Mouse (Mus musculus): ENCODE data around the gene Mettl24. TPM values are rescaled to one million over a fixed set of nuclear protein-coding genes. Genes with fewer than 3 reads are reported as not detected.

Mettl24 gene
- polyA plus RNA-seq, 1 experiment from 2014 or later = 3.5 TPM

GRCm38 (mm10) chr10:40763084-40763720 lies 80.1 kb downstream of the Mettl24 start:
- H3K4me1 ChIP-seq (ENCODE audit: insufficient read depth) = no peaks in the 10 kb centered on the region
- no peak for TF ChIP-seq CTCF (IDR thresholded peaks at IDR 0.05; ENCODE audit: low read depth)
- H3K27ac ChIP-seq (ENCODE audit: low read depth) = no peak overlapping the region
- DNase-seq (no peak), ATAC-seq (ENCODE audit: insufficient read depth) (no peak)
- H3K9ac ChIP-seq = no peak overlapping the region
- WGBS = 83% methylated on average over 5 of the region's 5 CpGs
- no peak overlapping the region for H3K4me3 ChIP-seq (ENCODE audit: low read depth, low read length)
- no peak overlapping the region for H3K4me2 ChIP-seq
- no peaks in the 10 kb centered on the region for H3K36me3 ChIP-seq (ENCODE audit: insufficient read depth)
- H3K27me3 ChIP-seq (ENCODE audit: insufficient read depth, low read length) = no peaks in the 10 kb centered on the region
- H3K9me3 ChIP-seq (ENCODE audit: low read depth, low read length) = no peaks in the 10 kb centered on the region

GRCm38 (mm10) chr10:40772266-40772665 lies 89.2 kb downstream of the Mettl24 start:
- no peaks in the 10 kb centered on the region for H3K36me3 ChIP-seq (ENCODE audit: insufficient read depth)
- H3K27me3 ChIP-seq (ENCODE audit: insufficient read depth, low read length) = no peaks in the 10 kb centered on the region
- no peaks in the 10 kb centered on the region for H3K9me3 ChIP-seq (ENCODE audit: low read depth, low read length)
- no peak for DNase-seq
- no peaks in the 10 kb centered on the region for H3K4me1 ChIP-seq (ENCODE audit: insufficient read depth)
- no peak overlapping the region for H3K4me2 ChIP-seq
- 61% methylated on average over 4 of the region's 4 CpGs for WGBS
- H3K9ac ChIP-seq = no peak overlapping the region
- no peak for TF ChIP-seq CTCF (IDR thresholded peaks at IDR 0.05; ENCODE audit: low read depth)
- no peak overlapping the region for H3K4me3 ChIP-seq (ENCODE audit: low read depth, low read length)
- H3K27ac ChIP-seq (ENCODE audit: low read depth) = no peak overlapping the region
- ATAC-seq (ENCODE audit: insufficient read depth) = no peak

- 49% methylated on average over 11 of the region's 11 CpGs for whole genome bisulfite sequencing
- Histone ChIP-seq H3K9ac (no peak overlapping the region), H3K4me2 (no peak overlapping the region), H3K4me1 (ENCODE audit: insufficient read depth) (no peaks in the 10 kb centered on the region), H3K27ac (ENCODE audit: low read depth) (no peak overlapping the region), H3K9me3 (ENCODE audit: low read depth, low read length) (no peaks in the 10 kb centered on the region), H3K4me3 (ENCODE audit: low read depth, low read length) (no peak overlapping the region), H3K27me3 (ENCODE audit: insufficient read depth, low read length) (no peaks in the 10 kb centered on the region), H3K36me3 (ENCODE audit: insufficient read depth) (no peaks in the 10 kb centered on the region)
- ATAC-seq (ENCODE audit: insufficient read depth) (no peak), DNase-seq (no peak)
- TF ChIP-seq CTCF (IDR thresholded peaks at IDR 0.05; ENCODE audit: low read depth) = no peak
Measured at GRCm38 (mm10) chr10:40775151-40775550, 92.1 kb downstream of the Mettl24 start.

GRCm38 (mm10) chr10:40775655-40776054 lies 92.6 kb downstream of the Mettl24 start:
- Histone ChIP-seq H3K4me1 (ENCODE audit: insufficient read depth) (no peaks in the 10 kb centered on the region), H3K27ac (ENCODE audit: low read depth) (no peak overlapping the region), H3K4me2 (no peak overlapping the region), H3K4me3 (ENCODE audit: low read depth, low read length) (no peak overlapping the region), H3K9ac (no peak overlapping the region), H3K9me3 (ENCODE audit: low read depth, low read length) (no peaks in the 10 kb centered on the region), H3K36me3 (ENCODE audit: insufficient read depth) (no peaks in the 10 kb centered on the region), H3K27me3 (ENCODE audit: insufficient read depth, low read length) (no peaks in the 10 kb centered on the region)
- no peak for TF ChIP-seq CTCF (IDR thresholded peaks at IDR 0.05; ENCODE audit: low read depth)
- ATAC-seq (ENCODE audit: insufficient read depth) (no peak), DNase-seq (no peak)
- 91% methylated on average over 4 of the region's 4 CpGs for WGBS

- no peak for TF ChIP-seq CTCF (IDR thresholded peaks at IDR 0.05; ENCODE audit: low read depth)
- DNase-seq (no peak), ATAC-seq (ENCODE audit: insufficient read depth) (no peak)
- no peak overlapping the region for H3K4me2 ChIP-seq
- no peaks in the 10 kb centered on the region for H3K9me3 ChIP-seq (ENCODE audit: low read depth, low read length)
- H3K4me1 ChIP-seq (ENCODE audit: insufficient read depth) = no peaks in the 10 kb centered on the region
- WGBS = 29% methylated on average over 2 of the region's 2 CpGs
- no peak overlapping the region for H3K9ac ChIP-seq
- H3K27me3 ChIP-seq (ENCODE audit: insufficient read depth, low read length) = no peaks in the 10 kb centered on the region
- no peak overlapping the region for H3K4me3 ChIP-seq (ENCODE audit: low read depth, low read length)
- H3K27ac ChIP-seq (ENCODE audit: low read depth) = no peak overlapping the region
- no peaks in the 10 kb centered on the region for H3K36me3 ChIP-seq (ENCODE audit: insufficient read depth)
Measured at GRCm38 (mm10) chr10:40777171-40777570, 94.1 kb downstream of the Mettl24 start.

- WGBS = 76% methylated on average over 4 of the region's 4 CpGs
- H3K4me3 ChIP-seq (ENCODE audit: low read depth, low read length) = no peak overlapping the region
Measured at GRCm38 (mm10) chr10:40778472-40778871, 95.4 kb downstream of the Mettl24 start.

GRCm38 (mm10) chr10:40790406-40790805 lies 107.3 kb downstream of the Mettl24 start:
- ATAC-seq (ENCODE audit: insufficient read depth) (no peak), DNase-seq (no peak)
- Histone ChIP-seq H3K27ac (ENCODE audit: low read depth) (no peak overlapping the region), H3K9ac (no peak overlapping the region), H3K4me3 (ENCODE audit: low read depth, low read length) (no peak overlapping the region), H3K4me1 (ENCODE audit: insufficient read depth) (no peaks in the 10 kb centered on the region), H3K9me3 (ENCODE audit: low read depth, low read length) (no peaks in the 10 kb centered on the region), H3K27me3 (ENCODE audit: insufficient read depth, low read length) (no peaks in the 10 kb centered on the region), H3K4me2 (no peak overlapping the region), H3K36me3 (ENCODE audit: insufficient read depth) (no peaks in the 10 kb centered on the region)
- WGBS = 59% methylated on average over 3 of the region's 3 CpGs
- TF ChIP-seq CTCF (IDR thresholded peaks at IDR 0.05; ENCODE audit: low read depth) = no peak

More at GRCm38 (mm10) chr10:40778472-40778871, 95.4 kb downstream of the Mettl24 start:
- H3K4me2 ChIP-seq = no peak overlapping the region
- H3K4me1 ChIP-seq (ENCODE audit: insufficient read depth) = no peaks in the 10 kb centered on the region
- H3K9ac ChIP-seq = no peak overlapping the region
- no peak overlapping the region for H3K27ac ChIP-seq (ENCODE audit: low read depth)
- no peaks in the 10 kb centered on the region for H3K9me3 ChIP-seq (ENCODE audit: low read depth, low read length)
- no peak for ATAC-seq (ENCODE audit: insufficient read depth)
- TF ChIP-seq CTCF (IDR thresholded peaks at IDR 0.05; ENCODE audit: low read depth) = no peak
- no peaks in the 10 kb centered on the region for H3K27me3 ChIP-seq (ENCODE audit: insufficient read depth, low read length)
- no peak for DNase-seq
- no peaks in the 10 kb centered on the region for H3K36me3 ChIP-seq (ENCODE audit: insufficient read depth)

Data from lung, embryonic 14.5 days (tissue).